Mouse (Mus musculus): ENCODE data around the gene Pnrc1. TPM values are rescaled to one million over a fixed set of nuclear protein-coding genes. Genes with fewer than 3 reads are reported as not detected.

Pnrc1 gene
- total and polyA plus RNA-seq, 2 experiments from 2014 or later: 61.8 to 90.0 TPM

GRCm38 (mm10) chr4:33281891-33282685 lies 7.9 kb downstream of the Pnrc1 start:
- DNase-seq (ENCODE audit: low spot score) (no peak), ATAC-seq (ENCODE audit: insufficient read depth, low read depth) (no peak)
- no peak overlapping the region for H3K4me2 ChIP-seq (ENCODE audit: low read depth, low read length)
- H3K4me3 ChIP-seq (ENCODE audit: low read depth, low read length): no peak overlapping the region
- H3K27me3 ChIP-seq (ENCODE audit: control insufficient read depth, insufficient read depth, low read length): no peaks in the 10 kb centered on the region
- 69% methylated on average over 3 of the region's 3 CpGs for WGBS
- H3K9ac ChIP-seq (replicated peaks; ENCODE audit: low read depth, low read length): no peak overlapping the region
- H3K36me3 ChIP-seq (replicated peaks; ENCODE audit: control insufficient read depth, insufficient read depth, low read length): no peaks in the 10 kb centered on the region
- no peaks in the 10 kb centered on the region for H3K9me3 ChIP-seq (replicated peaks; ENCODE audit: control insufficient read depth, low read length)
- no peaks in the 10 kb centered on the region for H3K4me1 ChIP-seq (ENCODE audit: control insufficient read depth, insufficient read depth)
- no peak overlapping the region for H3K27ac ChIP-seq (ENCODE audit: low read depth)
- TF ChIP-seq EP300 (IDR thresholded peaks at IDR 0.05; ENCODE audit: low read depth) (no peak), CTCF (IDR thresholded peaks at IDR 0.05; ENCODE audit: low read depth) (no peak)

GRCm38 (mm10) chr4:33273437-33273836 lies 16.5 kb downstream of the Pnrc1 start:
- H3K4me1 ChIP-seq (ENCODE audit: control insufficient read depth, insufficient read depth): no peaks in the 10 kb centered on the region
- TF ChIP-seq CTCF (IDR thresholded peaks at IDR 0.05; ENCODE audit: low read depth): no peak
- TF ChIP-seq EP300 (IDR thresholded peaks at IDR 0.05; ENCODE audit: low read depth): no peak
- no peaks in the 10 kb centered on the region for H3K36me3 ChIP-seq (replicated peaks; ENCODE audit: control insufficient read depth, insufficient read depth, low read length)
- H3K9ac ChIP-seq (replicated peaks; ENCODE audit: low read depth, low read length): no peak overlapping the region
- no peak overlapping the region for H3K4me2 ChIP-seq (ENCODE audit: low read depth, low read length)
- 64% methylated on average over 3 of the region's 3 CpGs for WGBS
- no peaks in the 10 kb centered on the region for H3K27me3 ChIP-seq (ENCODE audit: control insufficient read depth, insufficient read depth, low read length)
- no peak for ATAC-seq (ENCODE audit: insufficient read depth, low read depth)
- no peaks in the 10 kb centered on the region for H3K9me3 ChIP-seq (replicated peaks; ENCODE audit: control insufficient read depth, low read length)
- no peak overlapping the region for H3K4me3 ChIP-seq (ENCODE audit: low read depth, low read length)
- no peak overlapping the region for H3K27ac ChIP-seq (ENCODE audit: low read depth)
- DNase-seq (ENCODE audit: low spot score): no peak

GRCm38 (mm10) chr4:33270386-33271314 lies 19.3 kb downstream of the Pnrc1 start:
- 83% methylated on average over 11 of the region's 11 CpGs for WGBS
- H3K27me3 ChIP-seq (ENCODE audit: control insufficient read depth, insufficient read depth, low read length): no peaks in the 10 kb centered on the region
- ATAC-seq (ENCODE audit: insufficient read depth, low read depth): no peak
- H3K4me2 ChIP-seq (ENCODE audit: low read depth, low read length): no peak overlapping the region
- no peak overlapping the region for H3K27ac ChIP-seq (ENCODE audit: low read depth)
- H3K9me3 ChIP-seq (replicated peaks; ENCODE audit: control insufficient read depth, low read length): no peaks in the 10 kb centered on the region
- H3K4me1 ChIP-seq (ENCODE audit: control insufficient read depth, insufficient read depth): no peaks in the 10 kb centered on the region
- H3K4me3 ChIP-seq (ENCODE audit: low read depth, low read length): no peak overlapping the region
- H3K36me3 ChIP-seq (replicated peaks; ENCODE audit: control insufficient read depth, insufficient read depth, low read length): no peaks in the 10 kb centered on the region
- no peak for TF ChIP-seq CTCF (IDR thresholded peaks at IDR 0.05; ENCODE audit: low read depth)
- no peak for TF ChIP-seq EP300 (IDR thresholded peaks at IDR 0.05; ENCODE audit: low read depth)
- no peak overlapping the region for H3K9ac ChIP-seq (replicated peaks; ENCODE audit: low read depth, low read length)
- DNase-seq (ENCODE audit: low spot score): no peak

GRCm38 (mm10) chr4:33264979-33265726 lies 24.8 kb downstream of the Pnrc1 start:
- H3K9me3 ChIP-seq (replicated peaks; ENCODE audit: control insufficient read depth, low read length): no peaks in the 10 kb centered on the region
- H3K9ac ChIP-seq (replicated peaks; ENCODE audit: low read depth, low read length): no peak overlapping the region
- no peaks in the 10 kb centered on the region for H3K36me3 ChIP-seq (replicated peaks; ENCODE audit: control insufficient read depth, insufficient read depth, low read length)
- 78% methylated on average over 11 of the region's 11 CpGs for WGBS
- H3K4me1 ChIP-seq (ENCODE audit: control insufficient read depth, insufficient read depth): peaks cover 14% of the 10 kb centered on the region
- no peak overlapping the region for H3K27ac ChIP-seq (ENCODE audit: low read depth)
- TF ChIP-seq EP300 (IDR thresholded peaks at IDR 0.05; ENCODE audit: low read depth) (no peak), CTCF (IDR thresholded peaks at IDR 0.05; ENCODE audit: low read depth) (no peak)
- H3K27me3 ChIP-seq (ENCODE audit: control insufficient read depth, insufficient read depth, low read length): no peaks in the 10 kb centered on the region
- no peak overlapping the region for H3K4me3 ChIP-seq (ENCODE audit: low read depth, low read length)
- DNase-seq (ENCODE audit: low spot score) (no peak), ATAC-seq (ENCODE audit: insufficient read depth, low read depth) (no peak)
- H3K4me2 ChIP-seq (ENCODE audit: low read depth, low read length): no peak overlapping the region

- Histone ChIP-seq H3K27ac (ENCODE audit: low read depth) (no peak overlapping the region), H3K4me1 (ENCODE audit: control insufficient read depth, insufficient read depth) (peaks cover 14% of the 10 kb centered on the region), H3K9ac (replicated peaks; ENCODE audit: low read depth, low read length) (no peak overlapping the region), H3K27me3 (ENCODE audit: control insufficient read depth, insufficient read depth, low read length) (no peaks in the 10 kb centered on the region), H3K36me3 (replicated peaks; ENCODE audit: control insufficient read depth, insufficient read depth, low read length) (no peaks in the 10 kb centered on the region), H3K4me3 (ENCODE audit: low read depth, low read length) (no peak overlapping the region), H3K4me2 (ENCODE audit: low read depth, low read length) (no peak overlapping the region), H3K9me3 (replicated peaks; ENCODE audit: control insufficient read depth, low read length) (no peaks in the 10 kb centered on the region)
- TF ChIP-seq CTCF (IDR thresholded peaks at IDR 0.05; ENCODE audit: low read depth) (no peak), EP300 (IDR thresholded peaks at IDR 0.05; ENCODE audit: low read depth) (no peak)
- WGBS: 88% methylated on average over 1 of the region's 1 CpGs
- DNase-seq (ENCODE audit: low spot score) (no peak), ATAC-seq (ENCODE audit: insufficient read depth, low read depth) (no peak)
These were observed 27.1 kb downstream of the Pnrc1 start for GRCm38 (mm10) chr4:33262897-33263296.
